Mouse (Mus musculus) adrenal gland, postnatal 10 days (tissue): ENCODE results near the gene Insrr. TPM values are rescaled to one million over a fixed set of nuclear protein-coding genes. Genes with fewer than 3 reads are reported as not detected.
A peak's percentile ranks its signal among the peaks of the same experiment; 100 is the strongest.

ENCODE experiments used
- DNase-seq: peaks from one replicate; pipeline ENCODE4 v3.0.0; 2021; ENCODE audit warnings: mixed read lengths
- long read RNA-seq, 2 experiments: library from polyadenylated mRNA; stranded (forward); transcript quantifications; one replicate each; pipeline ENCODE4 v2.0.0; 2021
- total RNA-seq, 2 experiments: library from RNA; stranded (reverse); gene quantifications; 2 replicates each; pipeline ENCODE4 v1.2.3; 2021

Gene Insrr
- 1 to 10 TPM in 1 of 2 experiments, under 1 TPM in 1; 0.99 to 2.7 TPM for total RNA-seq
- long read RNA-seq, experiment 1: 0 reads
- long read RNA-seq, experiment 2, full-length matches to known transcripts: 2 of 4 reads
- long read RNA-seq, experiment 2, partial matches to known transcripts: 2 of 4 reads
- long read RNA-seq, experiment 2, other reads (novel, unspliced or antisense): 0 of 4 reads

GRCm38 (mm10) chr3:87796736-87797334 is at the start of gene Insrr:
Insrr (plus strand) TSS chr3:87796951.
- DNase-seq: peak; percentile 54

- no peak for DNase-seq
Observed at GRCm38 (mm10) chr3:87748431-87748830, 48.3 kb upstream of the Insrr start, which contains the start of gene Lrrc71. Lrrc71 (minus strand) TSS chr3:87748625.

- peak; percentile 77 for DNase-seq
Observed at GRCm38 (mm10) chr3:87749036-87749435, 47.7 kb upstream of the Insrr start.

- DNase-seq: no peak
Observed at GRCm38 (mm10) chr3:87749977-87750376, 46.8 kb upstream of the Insrr start.

GRCm38 (mm10) chr3:87752567-87752966 is 44.2 kb upstream of the Insrr start:
- no peak for DNase-seq

- DNase-seq: no peak
Observed at GRCm38 (mm10) chr3:87753829-87754228, 42.9 kb upstream of the Insrr start.

GRCm38 (mm10) chr3:87755964-87756363 is 40.8 kb upstream of the Insrr start:
- DNase-seq: peak; percentile 96

GRCm38 (mm10) chr3:87756488-87756887 is 40.3 kb upstream of the Insrr start:
- DNase-seq: no peak

- no peak for DNase-seq
Observed at GRCm38 (mm10) chr3:87758641-87759040, 38.1 kb upstream of the Insrr start.

- no peak for DNase-seq
Observed at GRCm38 (mm10) chr3:87761408-87762375, 35.1 kb upstream of the Insrr start.

GRCm38 (mm10) chr3:87763202-87763601 is 33.5 kb upstream of the Insrr start:
- DNase-seq: no peak

- DNase-seq: peak; percentile 80
Observed at GRCm38 (mm10) chr3:87763683-87764289, 33.0 kb upstream of the Insrr start.

GRCm38 (mm10) chr3:87764506-87764905 is 32.2 kb upstream of the Insrr start:
- no peak for DNase-seq

- peak; percentile 57 for DNase-seq
Observed at GRCm38 (mm10) chr3:87765091-87765490, 31.7 kb upstream of the Insrr start.

GRCm38 (mm10) chr3:87765631-87766283 is 31.0 kb upstream of the Insrr start:
- no peak for DNase-seq

- DNase-seq: no peak
Observed at GRCm38 (mm10) chr3:87766284-87766667, 30.5 kb upstream of the Insrr start.

- no peak for DNase-seq
Observed at GRCm38 (mm10) chr3:87767764-87768163, 29.0 kb upstream of the Insrr start.

GRCm38 (mm10) chr3:87768431-87768830 is 28.3 kb upstream of the Insrr start:
- DNase-seq: no peak

- DNase-seq: peak; percentile 91
Observed at GRCm38 (mm10) chr3:87768844-87769243, 27.9 kb upstream of the Insrr start.

GRCm38 (mm10) chr3:87769506-87769905 is 27.2 kb upstream of the Insrr start:
- no peak for DNase-seq

- peak; percentile 63 for DNase-seq
Observed at GRCm38 (mm10) chr3:87770280-87770679, 26.5 kb upstream of the Insrr start.

GRCm38 (mm10) chr3:87771088-87771487 is 25.7 kb upstream of the Insrr start:
- no peak for DNase-seq
